Mouse (Mus musculus) heart, postnatal 4 days (tissue): ENCODE results near the gene Noc2l. TPM values are rescaled to one million over a fixed set of nuclear protein-coding genes. Genes with fewer than 3 reads are reported as not detected.

Experiments
- DNase-seq: peaks from one replicate; pipeline ENCODE4 v3.0.0; 2021
- total RNA-seq, 2 experiments: library from RNA; stranded (reverse); gene quantifications; 2 replicates each; pipeline ENCODE4 v1.2.3; 2021

Noc2l gene
- total RNA-seq, 2 experiments from 2014 or later = 25.2 to 25.4 TPM

DNA sequence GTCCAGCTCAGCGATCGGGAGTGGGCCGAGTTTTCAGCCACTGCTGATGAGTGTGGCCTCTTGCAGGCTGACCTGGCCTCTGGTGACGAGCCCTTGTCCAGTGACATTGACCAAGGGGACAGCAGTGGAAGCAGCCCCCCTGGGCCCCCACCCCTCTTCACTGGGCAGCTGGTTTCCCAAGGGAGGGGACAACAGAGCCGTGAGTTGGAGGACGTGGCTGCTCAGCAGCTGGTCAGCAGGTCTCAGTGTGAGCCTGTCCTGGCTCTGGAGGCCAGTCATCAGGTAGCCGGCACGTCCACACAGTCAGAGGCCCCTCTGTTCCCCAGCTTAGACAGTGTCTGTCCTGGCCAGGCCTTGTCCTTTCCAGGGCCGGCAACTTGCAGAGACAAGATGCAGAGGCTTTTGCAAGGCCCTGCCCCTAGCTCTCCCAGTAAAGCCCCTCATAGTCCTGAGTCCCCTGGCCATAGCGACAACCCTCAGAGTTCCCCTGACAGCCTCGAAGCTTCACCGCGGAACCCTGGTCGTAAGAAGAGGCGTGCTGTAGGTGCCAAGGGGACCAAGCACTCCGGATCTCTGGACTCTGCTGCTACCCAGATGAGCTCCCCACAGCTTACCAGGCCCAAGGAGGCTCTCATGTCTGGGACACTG is 18.7 kb upstream of the Noc2l start:
- DNase-seq = peak; percentile 37

DNA sequence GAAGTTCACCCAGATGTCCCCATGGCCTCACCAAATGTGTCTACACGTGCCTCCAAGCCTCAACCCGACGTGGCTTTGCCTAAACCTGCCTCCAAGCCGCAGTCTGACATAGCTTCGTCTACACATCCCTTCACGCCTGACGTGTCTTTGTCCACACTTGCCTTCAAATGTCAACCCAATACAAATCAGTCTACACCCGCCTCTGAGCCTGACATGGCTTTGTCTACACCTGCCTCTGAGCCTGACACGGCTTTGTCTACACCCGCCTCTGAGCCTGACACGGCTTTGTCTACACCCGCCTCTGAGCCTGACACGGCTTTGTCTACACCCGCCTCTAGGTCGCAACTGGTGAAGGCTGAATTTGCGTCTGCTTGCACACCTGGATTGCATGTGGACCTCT is 18.0 kb upstream of the Noc2l start:
- peak; percentile 41 for DNase-seq

DNA sequence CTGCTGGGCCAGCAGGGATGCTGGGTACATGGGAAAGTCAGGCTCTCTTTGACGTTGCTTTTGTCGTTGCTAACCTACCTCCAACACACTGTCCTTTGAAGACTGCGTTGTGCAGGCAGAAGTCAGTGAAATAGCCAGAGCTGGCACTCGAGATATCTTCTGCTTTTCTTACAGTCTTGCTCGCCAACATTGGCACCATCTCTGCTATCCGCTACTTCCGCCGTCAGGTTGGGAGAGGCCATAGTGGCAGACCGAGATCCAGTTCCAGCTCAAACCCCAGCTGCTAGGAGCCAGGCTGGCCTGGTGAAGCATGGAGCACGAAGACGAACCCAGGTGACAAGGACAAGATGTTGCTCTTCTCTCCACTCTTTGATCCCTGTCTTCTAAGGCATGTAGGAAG is 15.9 kb upstream of the Noc2l start:
- no peak for DNase-seq

DNA sequence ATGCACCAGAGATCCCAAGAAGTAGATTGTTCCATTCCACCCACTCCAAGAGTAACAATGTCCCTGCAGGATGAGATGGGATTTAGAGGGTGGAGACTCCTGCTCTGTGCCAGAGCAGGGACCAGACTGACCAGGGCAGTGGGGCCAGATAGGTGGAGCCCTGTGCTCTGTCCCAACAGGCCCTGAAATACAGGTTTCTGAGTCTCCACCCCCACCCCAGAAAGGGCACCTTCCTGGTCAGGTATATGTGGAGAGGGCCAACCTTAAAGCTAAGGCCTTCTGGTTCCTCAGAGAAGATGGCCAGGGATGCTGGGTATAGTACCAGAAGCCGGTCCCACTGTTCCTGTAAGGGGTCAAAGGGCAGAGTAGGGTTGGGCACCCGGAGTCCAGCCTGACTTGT is 11.5 kb upstream of the Noc2l start:
- DNase-seq = no peak

DNA sequence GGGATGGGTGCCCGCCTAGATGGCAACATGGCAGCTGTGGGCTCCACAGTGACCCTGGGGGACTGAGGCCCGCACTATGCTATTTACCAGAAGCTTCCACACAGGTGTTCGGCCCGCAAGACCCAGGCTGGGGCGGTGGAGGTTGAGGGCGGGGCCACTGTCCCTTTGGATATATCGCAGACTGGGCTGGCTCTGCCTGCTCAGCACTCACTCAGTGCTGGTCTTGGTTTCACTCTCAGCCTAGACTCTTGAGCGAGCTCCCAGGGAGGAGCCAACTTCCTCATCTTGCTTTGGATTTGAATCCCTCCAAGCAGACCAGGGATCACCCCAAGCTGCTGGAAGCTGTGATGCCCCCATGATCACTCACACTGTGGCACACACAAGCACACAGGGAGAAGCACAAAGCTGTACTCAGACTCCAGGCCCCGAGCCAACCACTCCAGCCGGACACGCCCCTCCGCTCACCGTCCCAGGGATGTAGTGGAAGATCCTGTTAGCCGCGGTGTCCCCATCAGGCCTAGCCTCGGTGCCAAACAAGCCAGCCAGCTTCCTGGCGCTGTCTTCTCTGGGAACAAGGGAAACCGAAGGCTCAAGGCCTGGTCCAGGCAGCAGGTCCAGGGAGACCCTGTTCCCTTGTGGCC is 7.9 kb upstream of the Noc2l start:
- DNase-seq = peak; percentile 69

DNA sequence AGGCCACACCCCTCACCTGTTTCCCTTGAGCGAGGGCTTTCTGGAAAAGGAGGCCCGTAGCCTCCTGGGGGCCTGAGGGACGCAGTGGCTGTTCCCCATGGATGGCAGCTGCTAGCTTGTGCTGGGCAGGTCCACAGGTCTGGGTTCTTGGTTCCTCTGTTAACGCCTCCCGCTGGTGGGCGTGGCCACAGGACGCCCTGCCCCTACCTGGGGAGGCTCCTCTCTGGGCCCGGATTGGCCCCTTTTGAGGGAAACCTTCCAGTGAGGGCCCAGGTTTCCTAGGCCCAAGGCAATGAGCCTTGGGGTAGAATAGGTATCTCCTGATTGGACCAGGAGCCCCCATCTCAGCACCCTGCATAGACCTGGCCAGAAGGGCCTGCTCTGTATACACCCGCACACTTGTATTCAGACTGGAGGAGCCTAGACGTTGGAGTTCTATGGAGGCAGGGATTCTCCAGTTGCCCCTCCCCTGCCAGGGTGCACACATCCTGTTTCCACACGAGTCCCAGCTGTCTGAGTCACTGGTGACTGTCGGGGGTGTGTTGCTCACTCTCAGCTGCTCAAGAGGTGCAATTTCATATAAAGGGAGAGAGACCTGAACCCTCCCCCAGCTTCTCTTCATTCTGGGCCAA is 7.3 kb upstream of the Noc2l start:
- no peak for DNase-seq

DNA sequence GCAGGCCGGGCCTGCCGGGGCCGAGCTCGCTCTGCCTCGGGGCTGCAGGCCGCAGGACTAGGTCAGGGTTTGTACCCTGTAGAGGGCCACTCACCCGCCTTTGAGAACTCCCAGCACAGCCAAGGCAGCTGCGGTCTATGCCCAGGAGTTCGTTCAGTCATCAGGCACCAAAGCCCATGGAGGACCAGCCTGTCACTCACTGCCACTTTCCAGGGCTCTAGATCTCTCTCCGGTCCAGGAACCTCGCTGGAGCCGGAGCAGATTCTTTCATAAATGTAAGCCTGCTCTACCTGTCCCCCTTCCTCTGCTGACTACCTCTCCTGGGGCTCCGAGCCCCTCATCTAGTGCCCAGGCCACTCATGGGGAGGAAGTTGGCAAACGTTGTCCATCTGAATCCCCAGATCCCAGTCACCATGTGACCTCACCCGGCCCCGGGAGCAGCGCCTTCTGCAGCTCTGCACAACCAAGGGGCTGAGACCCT is 1.7 kb upstream of the Noc2l start:
- DNase-seq = no peak

DNA sequence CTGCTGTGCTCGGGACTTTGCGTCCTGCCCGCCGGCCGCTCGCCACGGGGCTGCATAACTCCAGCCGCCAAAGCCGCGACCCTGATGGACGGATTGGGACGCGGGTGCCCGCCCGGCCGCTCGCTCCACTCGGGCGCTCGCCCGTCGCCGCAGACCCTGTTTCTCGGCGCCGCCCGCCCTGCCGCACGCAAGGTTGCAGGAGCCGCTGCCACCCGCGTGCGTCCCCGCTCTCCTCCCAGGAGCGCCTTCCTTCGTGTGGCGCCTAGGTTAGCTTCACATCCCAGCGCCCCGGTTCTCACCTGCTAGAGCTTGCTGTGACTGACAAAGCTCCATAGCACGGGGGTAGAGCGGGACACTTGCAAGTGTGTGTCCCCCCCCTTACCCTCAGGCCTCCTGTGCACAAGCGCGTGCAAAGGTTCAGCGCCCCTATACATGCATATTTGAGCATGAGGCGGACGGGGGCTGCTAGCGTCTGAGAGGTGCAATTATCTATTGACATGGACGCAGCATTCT is 1.1 kb upstream of the Noc2l start, which contains the start of gene Plekhn1:
Gene Plekhn1 (minus strand): TSS at position 157 of the 513 bp plus-strand sequence.
- peak; percentile 80 for DNase-seq

DNA sequence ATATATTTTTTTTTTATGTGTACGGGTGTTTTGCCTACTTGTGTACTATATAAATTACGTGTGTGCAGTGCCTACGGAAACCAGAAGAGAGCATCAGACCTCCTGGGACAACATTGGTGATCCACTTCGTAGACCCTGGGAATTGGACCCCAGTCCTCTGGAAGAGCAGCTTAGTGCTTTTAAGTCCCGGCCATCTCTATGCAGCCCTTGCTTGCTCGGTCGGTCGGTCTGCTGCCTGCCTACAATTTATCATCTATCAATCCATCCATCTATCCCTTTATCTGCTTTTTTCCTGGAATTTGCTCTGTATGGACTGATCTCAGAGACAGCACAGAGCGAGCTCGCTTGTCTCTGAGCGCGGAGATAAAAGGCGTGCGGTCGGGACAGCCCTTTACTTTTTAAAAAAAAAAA is 445 bp upstream of the Noc2l start:
- DNase-seq = no peak

DNA sequence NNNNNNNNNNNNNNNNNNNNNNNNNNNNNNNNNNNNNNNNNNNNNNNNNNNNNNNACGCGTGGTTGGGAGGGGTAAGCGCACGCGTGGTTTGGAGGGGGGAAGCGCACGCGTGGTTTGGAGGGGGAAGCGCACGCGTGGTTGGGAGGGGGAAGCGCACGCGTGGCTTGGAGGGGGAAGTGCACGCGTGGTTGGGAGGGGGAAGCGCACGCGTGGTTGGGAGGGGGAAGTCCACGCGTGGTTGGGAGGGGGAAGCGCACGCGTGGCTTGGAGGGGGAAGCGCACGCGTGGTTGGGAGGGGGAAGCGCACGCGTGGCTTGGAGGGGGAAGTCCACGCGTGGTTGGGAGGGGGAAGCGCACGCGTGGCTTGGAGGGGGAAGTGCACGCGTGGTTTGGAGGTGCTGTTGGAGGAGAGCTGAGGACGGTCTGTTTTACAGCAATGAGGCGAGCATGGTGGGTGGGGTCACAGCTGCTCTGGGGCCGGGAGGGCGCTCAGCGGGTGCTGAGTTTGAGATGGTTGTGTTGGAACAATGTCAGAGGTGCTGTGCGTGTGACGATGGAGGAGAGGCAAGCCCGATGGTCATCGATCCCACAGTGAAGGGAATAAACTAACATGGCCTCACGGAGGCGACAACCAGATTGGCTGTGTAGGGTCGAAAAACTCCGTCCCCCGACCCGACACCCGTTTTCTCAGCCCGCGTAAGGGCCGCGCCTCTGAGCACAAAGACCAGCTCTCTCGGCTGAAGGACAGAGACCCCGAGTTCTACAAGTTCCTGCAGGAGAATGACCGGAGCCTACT is 1.0 kb downstream of the Noc2l start:
- peak; percentile 25 for DNase-seq

DNA sequence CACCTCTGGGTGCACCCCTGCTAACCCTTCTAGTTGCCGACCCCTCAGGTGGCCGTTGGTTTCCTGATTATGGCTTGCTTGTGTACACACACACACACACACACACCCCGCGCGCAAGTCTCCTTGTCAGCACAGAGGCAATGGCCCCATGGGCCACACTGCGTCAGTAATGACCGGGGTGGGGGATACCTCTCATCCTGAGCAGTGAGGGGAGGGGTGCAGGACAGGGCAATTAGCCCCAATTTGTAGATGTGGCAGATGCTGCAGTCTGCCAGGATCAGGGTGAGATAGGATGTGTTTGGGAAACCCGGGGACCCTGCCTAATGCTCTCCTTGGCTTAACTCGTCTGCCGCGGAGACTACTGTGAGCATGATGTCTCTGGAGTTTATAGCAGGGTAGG is 13.8 kb downstream of the Noc2l start:
- DNase-seq = no peak

DNA sequence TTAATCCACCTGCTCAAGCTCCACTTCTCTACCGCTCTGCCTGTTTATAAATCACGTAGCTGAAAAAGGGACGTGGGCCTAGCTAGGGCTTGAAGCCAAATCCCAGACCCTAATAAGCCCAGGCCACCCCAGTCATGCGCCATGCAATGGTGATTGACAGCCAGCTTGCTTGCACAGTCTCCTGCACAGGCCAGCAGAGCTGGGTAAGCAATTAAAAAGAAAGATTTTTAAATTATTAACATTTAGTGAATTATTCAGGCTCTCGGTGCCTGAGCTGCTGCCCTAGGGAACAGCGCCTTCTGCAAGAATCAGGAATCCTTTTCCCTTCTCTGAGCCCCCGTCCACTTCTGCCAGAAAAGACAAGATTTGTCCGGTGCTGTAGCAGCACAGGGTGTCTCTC is 15.3 kb downstream of the Noc2l start:
- DNase-seq = no peak

DNA sequence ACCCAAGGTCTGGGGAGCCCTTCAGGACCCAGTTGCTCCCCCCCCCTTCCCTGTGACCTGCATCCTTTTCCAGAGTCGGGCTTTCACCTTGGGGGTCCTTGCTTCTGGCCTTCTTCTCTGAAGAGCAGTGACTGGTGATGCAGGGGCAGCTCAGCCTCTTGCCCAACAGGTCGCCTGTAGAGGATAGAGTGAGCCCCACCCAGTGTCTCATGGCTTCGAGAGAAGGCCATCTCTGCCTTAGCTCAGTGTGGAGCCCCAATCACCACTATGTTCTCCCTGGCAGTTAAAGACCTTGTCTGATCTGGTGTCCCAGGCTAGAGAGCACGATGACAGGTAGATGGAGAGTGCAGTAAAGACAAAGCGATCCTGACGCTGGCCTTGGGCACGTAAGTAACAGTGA is 16.3 kb downstream of the Noc2l start:
- no peak for DNase-seq

DNA sequence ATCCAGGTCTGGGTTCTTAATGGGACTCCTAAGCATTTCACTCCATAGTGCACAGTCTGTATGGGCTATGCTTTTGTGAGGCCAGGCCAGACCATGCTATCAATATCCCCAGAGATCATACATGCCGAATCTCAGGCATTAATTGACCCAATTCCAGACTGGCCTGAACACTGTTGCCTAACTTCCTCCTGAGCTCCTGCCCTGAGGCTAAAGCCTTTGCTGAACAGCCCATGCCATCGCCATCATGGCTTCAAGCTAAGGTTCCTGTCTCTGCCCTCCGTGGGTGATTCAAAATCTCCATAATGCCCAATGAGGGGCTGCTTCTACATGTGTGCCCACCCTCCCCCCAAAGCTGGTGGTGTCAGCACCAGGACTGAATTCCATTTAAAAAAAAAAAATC is 16.8 kb downstream of the Noc2l start:
- DNase-seq = no peak

DNA sequence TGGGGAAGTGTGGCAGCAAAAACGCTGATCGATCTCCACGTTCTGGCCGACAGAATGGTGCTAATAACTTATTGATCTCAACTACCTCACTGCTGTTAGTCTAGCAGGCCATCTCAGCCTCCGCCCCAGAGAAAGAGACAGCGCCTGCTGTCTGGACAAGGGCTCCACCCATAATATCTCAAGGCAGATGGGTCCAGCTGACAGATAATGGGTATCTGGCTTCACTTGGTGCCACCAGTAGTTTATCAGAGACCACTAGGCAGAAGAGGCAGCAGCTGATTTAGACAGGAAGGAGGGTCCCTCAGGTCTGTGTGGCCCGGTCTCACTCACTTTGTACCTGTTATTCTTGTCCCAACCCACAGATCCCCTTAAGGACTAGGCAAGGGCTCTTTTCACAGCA is 17.2 kb downstream of the Noc2l start:
- no peak for DNase-seq

DNA sequence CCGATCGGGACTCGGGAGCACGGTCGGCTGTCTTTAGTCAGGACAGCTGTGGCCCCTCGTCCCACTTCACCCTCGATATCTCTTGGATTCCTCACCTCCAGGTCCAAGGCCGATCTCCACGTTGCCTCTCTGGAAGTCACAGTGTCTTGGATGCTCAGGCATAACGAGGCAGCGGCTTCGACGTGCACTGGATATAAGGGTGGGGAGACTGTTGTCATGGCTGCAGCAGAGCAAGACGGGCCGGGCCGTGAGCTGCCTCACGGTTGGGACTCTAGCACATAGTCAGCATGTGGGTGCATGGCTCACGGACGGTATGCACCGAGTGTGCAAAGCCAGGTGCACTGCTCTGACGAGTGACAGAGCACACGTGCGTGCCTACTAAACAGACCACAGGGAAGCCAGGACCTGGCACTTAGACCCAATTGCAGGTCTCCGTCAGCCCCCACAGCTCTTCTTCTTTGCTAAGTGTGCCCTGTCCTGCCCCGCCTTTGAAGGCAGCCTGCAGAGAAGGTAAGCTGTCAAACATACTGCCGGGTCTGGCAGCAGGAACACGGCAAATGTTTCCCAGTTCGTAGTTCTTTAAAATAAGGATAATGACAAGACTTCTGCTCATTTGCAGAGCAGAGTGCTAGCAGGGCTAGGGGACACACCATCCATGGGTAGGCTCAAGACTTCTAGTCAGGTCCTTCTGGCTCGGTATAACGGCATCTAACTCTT is 18.7 kb downstream of the Noc2l start:
- no peak for DNase-seq

DNA sequence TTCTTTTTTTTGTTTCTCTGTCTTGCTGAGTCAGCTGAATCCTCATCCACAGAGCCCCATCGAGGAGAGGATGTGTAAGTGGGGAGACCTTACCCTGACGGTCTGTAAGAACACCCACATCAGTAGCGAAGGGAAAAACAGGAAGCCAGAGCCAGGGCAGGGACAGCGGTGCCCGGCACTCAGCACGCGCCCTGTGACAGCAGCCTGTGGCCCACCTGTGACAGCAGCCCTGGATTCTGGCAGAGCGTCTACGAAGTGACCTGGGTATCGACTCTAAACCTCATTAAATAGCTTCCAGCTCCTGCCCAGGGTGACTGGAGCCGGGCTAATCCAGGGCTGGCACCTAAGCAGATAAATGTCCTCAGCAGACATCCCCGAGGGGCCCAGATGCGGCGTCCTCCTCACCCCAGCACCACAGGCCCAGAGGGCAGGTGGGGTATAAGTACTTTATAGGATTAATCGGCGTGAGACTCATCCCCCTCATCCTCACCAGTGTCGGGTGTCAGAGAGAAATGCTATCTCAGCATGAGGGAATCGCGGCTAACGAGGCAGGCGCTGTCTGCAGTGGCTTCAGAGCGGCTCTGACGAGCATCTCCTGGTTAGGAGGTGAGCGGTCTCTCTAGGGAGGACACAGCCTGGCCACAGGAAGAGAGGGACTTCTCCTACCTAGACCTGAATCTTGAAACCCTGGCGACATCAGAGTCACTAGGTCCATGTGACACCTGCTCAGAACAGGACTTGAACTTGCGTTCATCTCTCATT is 19.4 kb downstream of the Noc2l start, which contains the start of gene Samd11:
Gene Samd11 (minus strand): TSS at position 580 of the 762 bp plus-strand sequence.
- DNase-seq = no peak
